Mouse (Mus musculus) adrenal gland, adult 10 weeks (tissue): ENCODE measurements around the gene Obox1. TPM values are rescaled to one million over a fixed set of nuclear protein-coding genes. Genes with fewer than 3 reads are reported as not detected.

Experiments
- polyA plus RNA-seq: library from polyadenylated mRNA; stranded (reverse); fragments of 350-450 nt; fragmentation: Illumina TruSeq; extraction: RNeasy Lipid Tissue Mini Kit (QIAGEN cat#74804); gene quantifications from one replicate; pipeline ENCODE4 v1.2.3, GENCODE M21; 2014; ENCODE audit warnings: low read depth, low replicate concordance

Gene Obox1
- not detected for polyA plus RNA-seq

DNA sequence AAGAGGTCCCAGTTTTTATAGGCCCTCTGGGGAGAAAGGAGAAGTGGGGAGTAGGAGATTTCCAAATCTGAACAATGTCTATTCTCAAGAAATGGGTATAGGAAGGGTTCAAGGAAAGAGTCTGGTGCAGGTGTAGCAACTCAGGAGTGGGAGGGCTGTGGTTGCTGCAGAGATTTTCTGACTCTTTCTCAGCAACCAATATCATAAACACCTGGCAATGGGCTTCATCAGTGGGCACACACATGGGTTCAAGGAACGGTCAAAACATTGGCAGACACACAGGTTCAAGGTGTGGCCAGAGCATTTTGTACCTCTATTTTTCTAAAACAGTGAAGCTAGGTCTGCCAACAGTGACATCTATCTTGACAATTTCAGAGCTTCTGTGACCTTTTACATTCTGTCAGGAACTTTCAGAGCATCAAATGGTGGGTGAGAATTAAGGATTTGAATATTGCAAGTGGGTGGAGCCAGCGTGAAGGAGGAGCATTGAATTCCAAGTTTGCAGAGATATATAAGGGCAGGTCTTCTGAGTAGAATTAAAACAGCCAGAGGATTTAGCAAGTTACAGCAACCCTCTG is at the start of gene Obox1, which contains the start of gene Obox2:
Gene Obox1, plus strand, starts transcription at position 528 of the 578 bp plus-strand sequence.
Gene Obox2, plus strand, starts transcription at position 301 of the 578 bp plus-strand sequence.

Other genes starting within 250 kb of the Obox1 start
- gene Obox2, start 227 bp upstream of the Obox1 start, polyA plus RNA-seq = not detected